Mouse (Mus musculus) midbrain, embryonic 14.5 days (tissue): Measurements from ENCODE around the gene Syn2. TPM values are rescaled to one million over a fixed set of nuclear protein-coding genes. Genes with fewer than 3 reads are reported as not detected.

Experiments
- ATAC-seq: fragments of 200-750 bp; cut with Nextera tagmentation; 2 replicates; pipeline ENCODE4 v1.8.0; 2017; ENCODE audit warnings: moderate number of reproducible peaks, moderate library complexity; ENCODE audit not compliant: low FRiP score, low TSS enrichment
- DNase-seq: peaks from one replicate; pipeline ENCODE4 v3.0.0-alpha.2; 2015
- H3K27ac ChIP-seq: fragments of 300-500 bp; sonication (generic); replicated peaks from 2 replicates; pipeline ENCODE4 v1.5.1; 2014; ENCODE audit warnings: mild to moderate bottlenecking, low read depth, low read length, moderate library complexity
- H3K27me3 ChIP-seq: fragments of 300-500 bp; sonication (generic); 2 replicates; pipeline ENCODE4 v1.6.1; 2014; ENCODE audit warnings: low read length, control low read depth, mixed read lengths; ENCODE audit not compliant: control insufficient read depth, insufficient read depth
- H3K36me3 ChIP-seq: fragments of 300-500 bp; sonication (generic); 2 replicates; pipeline ENCODE4 v1.6.1; 2014; ENCODE audit warnings: low read length, control low read depth; ENCODE audit not compliant: control insufficient read depth, insufficient read depth
- H3K4me1 ChIP-seq: fragments of 300-500 bp; sonication (generic); 2 replicates; pipeline ENCODE4 v1.6.1; 2014; ENCODE audit warnings: mild to moderate bottlenecking, antibody characterized with exemption, low read length, control low read depth; ENCODE audit not compliant: control insufficient read depth, insufficient read depth
- H3K4me2 ChIP-seq: fragments of 300-500 bp; sonication (generic); 2 replicates; pipeline ENCODE4 v1.6.1; 2014; ENCODE audit warnings: mild to moderate bottlenecking, low read length, moderate library complexity
- H3K4me3 ChIP-seq: fragments of 300-500 bp; sonication (generic); replicated peaks from 2 replicates; pipeline ENCODE4 v1.5.1; 2014; ENCODE audit warnings: low read depth, low read length
- H3K9ac ChIP-seq: fragments of 300-500 bp; sonication (generic); replicated peaks from 2 replicates; pipeline ENCODE4 v1.6.1; 2014; ENCODE audit warnings: mild to moderate bottlenecking, low read length, moderate library complexity
- H3K9me3 ChIP-seq: fragments of 300-500 bp; sonication (generic); 2 replicates; pipeline ENCODE4 v1.6.1; 2016; ENCODE audit warnings: low read length, control low read depth, mixed read lengths; ENCODE audit not compliant: control insufficient read depth
- WGBS: fragments of 180-500 bp; shearing (Covaris S2); extraction: QIAGEN DNeasy Blood & Tissue Kit; methylation state at CpG from one replicate; pipeline ENCODE4 v1.1.7; 2014; 5-methylcytosine and 5-hydroxymethylcytosine counted together
- polyA plus RNA-seq: library from polyadenylated mRNA; unstranded; fragments of >200 nt; fragmentation: Nextera tagmentation; extraction: Ambion mirVana; gene quantifications from 2 replicates; pipeline ENCODE4 v1.2.1, GENCODE M21; 2014

The Syn2 gene
- polyA plus RNA-seq, 1 experiment from 2014 or later: 39.9 TPM

- H3K27me3 ChIP-seq: no peaks in the 10 kb centered on the region
- no peaks in the 10 kb centered on the region for H3K9me3 ChIP-seq
- 0 out of 2 replicates have a peak, but pooled peaks cover 3% of the 10 kb centered on the region for H3K36me3 ChIP-seq
- H3K4me1 ChIP-seq: no peaks in the 10 kb centered on the region
- no peak overlapping the region for H3K9ac ChIP-seq
- H3K4me3 ChIP-seq: no peak overlapping the region
- no peak overlapping the region for H3K4me2 ChIP-seq
- no peak for ATAC-seq
- H3K27ac ChIP-seq: no peak overlapping the region
- DNase-seq: no peak
- WGBS: 82% methylated on average over 3 of the region's 3 CpGs
Observed at GRCm38 (mm10) chr6:115245500-115246058, 110.9 kb downstream of the Syn2 start.

GRCm38 (mm10) chr6:115251531-115251985 lies 116.9 kb downstream of the Syn2 start:
- Histone ChIP-seq H3K27me3 (no peaks in the 10 kb centered on the region), H3K4me3 (0 out of 2 replicates have a peak overlapping the region, but pooled peaks have one; percentile 0), H3K4me1 (peaks cover 3% of the 10 kb centered on the region; the same call in 1 of the 2 replicates), H3K4me2 (peak overlapping the region; percentile 41), H3K36me3 (no peaks in the 10 kb centered on the region), H3K9me3 (no peaks in the 10 kb centered on the region), H3K27ac (peak overlapping the region; percentile 32; the same call in 1 of the 2 replicates), H3K9ac (no peak overlapping the region)
- DNase-seq (peak; percentile 43), ATAC-seq (0 out of 2 replicates have a peak, but pooled peaks have one; percentile 31)
- 6% methylated on average over 13 of the region's 13 CpGs for WGBS

- H3K9ac ChIP-seq: no peak within 1 kb of the TSS
- no peaks in the 10 kb centered on the region for H3K9me3 ChIP-seq
- H3K27ac ChIP-seq: peak within 1 kb of the TSS; percentile 32; the same call in 1 of the 2 replicates
- 0 out of 2 replicates have a peak within 1 kb of the TSS, but pooled peaks have one; percentile 0 for H3K4me3 ChIP-seq
- DNase-seq: peak; percentile 47
- peak within 1 kb of the TSS; percentile 41 for H3K4me2 ChIP-seq
- H3K4me1 ChIP-seq: peaks cover 3% of the 10 kb centered on the region; the same call in 1 of the 2 replicates
- H3K27me3 ChIP-seq: no peaks in the 10 kb centered on the region
- WGBS: 14% methylated on average over 9 of the region's 10 CpGs
- ATAC-seq: no peak
- no peaks in the 10 kb centered on the region for H3K36me3 ChIP-seq
Observed at GRCm38 (mm10) chr6:115252099-115252873, 117.6 kb downstream of the Syn2 start, which contains the start of gene Timp4. Gene Timp4, minus strand, starts transcription at chr6:115252205.

- 88% methylated on average over 3 of the region's 3 CpGs for WGBS
- H3K4me1 ChIP-seq: peaks cover 3% of the 10 kb centered on the region; the same call in 1 of the 2 replicates
- H3K9ac ChIP-seq: no peak overlapping the region
- DNase-seq (no peak), ATAC-seq (no peak)
- H3K4me3 ChIP-seq: no peak overlapping the region
- H3K27me3 ChIP-seq: no peaks in the 10 kb centered on the region
- H3K9me3 ChIP-seq: no peaks in the 10 kb centered on the region
- H3K4me2 ChIP-seq: no peak overlapping the region
- H3K27ac ChIP-seq: no peak overlapping the region
- H3K36me3 ChIP-seq: no peaks in the 10 kb centered on the region
Observed at GRCm38 (mm10) chr6:115255171-115255570, 120.5 kb downstream of the Syn2 start.

GRCm38 (mm10) chr6:115260507-115260906 lies 125.8 kb downstream of the Syn2 start:
- DNase-seq: no peak
- Histone ChIP-seq H3K4me3 (no peak overlapping the region), H3K27ac (no peak overlapping the region), H3K4me1 (no peaks in the 10 kb centered on the region), H3K27me3 (no peaks in the 10 kb centered on the region), H3K9ac (no peak overlapping the region), H3K36me3 (peaks cover 8% of the 10 kb centered on the region; the same call in 1 of the 2 replicates), H3K9me3 (no peaks in the 10 kb centered on the region), H3K4me2 (no peak overlapping the region)
- 91% methylated on average over 3 of the region's 3 CpGs for WGBS
- ATAC-seq: no peak

- no peak overlapping the region for H3K4me2 ChIP-seq
- H3K27me3 ChIP-seq: no peaks in the 10 kb centered on the region
- no peak overlapping the region for H3K27ac ChIP-seq
- no peak overlapping the region for H3K4me3 ChIP-seq
- 89% methylated on average over 5 of the region's 5 CpGs for WGBS
- no peak overlapping the region for H3K9ac ChIP-seq
- DNase-seq (no peak), ATAC-seq (no peak)
- H3K36me3 ChIP-seq: peaks cover 5% of the 10 kb centered on the region; the same call in 1 of the 2 replicates
- H3K4me1 ChIP-seq: no peaks in the 10 kb centered on the region
- no peaks in the 10 kb centered on the region for H3K9me3 ChIP-seq
Observed at GRCm38 (mm10) chr6:115266791-115267190, 132.1 kb downstream of the Syn2 start.

- no peak overlapping the region for H3K27ac ChIP-seq
Observed at GRCm38 (mm10) chr6:115267916-115268315, 133.2 kb downstream of the Syn2 start.

GRCm38 (mm10) chr6:115268551-115269385 lies 134.1 kb downstream of the Syn2 start:
- DNase-seq (no peak), ATAC-seq (no peak)
- H3K27ac ChIP-seq: no peak overlapping the region
- WGBS: 80% methylated on average over 10 of the region's 10 CpGs
- H3K9me3 ChIP-seq: no peaks in the 10 kb centered on the region
- H3K4me1 ChIP-seq: 0 out of 2 replicates have a peak, but pooled peaks cover 4% of the 10 kb centered on the region
- H3K4me3 ChIP-seq: no peak overlapping the region
- H3K36me3 ChIP-seq: no peaks in the 10 kb centered on the region
- no peaks in the 10 kb centered on the region for H3K27me3 ChIP-seq
- H3K4me2 ChIP-seq: no peak overlapping the region
- H3K9ac ChIP-seq: no peak overlapping the region

More at GRCm38 (mm10) chr6:115267916-115268315, 133.2 kb downstream of the Syn2 start:
- H3K9ac ChIP-seq: no peak overlapping the region
- ATAC-seq (no peak), DNase-seq (peak; percentile 89)
- H3K36me3 ChIP-seq: peaks cover under 1% of the 10 kb centered on the region; the same call in 1 of the 2 replicates
- no peak overlapping the region for H3K4me3 ChIP-seq
- 61% methylated on average over 2 of the region's 2 CpGs for WGBS
- H3K9me3 ChIP-seq: no peaks in the 10 kb centered on the region
- H3K4me1 ChIP-seq: 0 out of 2 replicates have a peak, but pooled peaks cover 4% of the 10 kb centered on the region
- H3K4me2 ChIP-seq: no peak overlapping the region
- no peaks in the 10 kb centered on the region for H3K27me3 ChIP-seq
